Mouse (Mus musculus) liver, adult 2 months (tissue): ENCODE results near the gene Cdkl4. TPM values are rescaled to one million over a fixed set of nuclear protein-coding genes. Genes with fewer than 3 reads are reported as not detected.

ENCODE experiments used
- DNase-seq: peaks from one replicate; pipeline ENCODE4 v3.0.0-alpha.2; 2011; ENCODE audit warnings: low read depth, low spot score; ENCODE audit errors: extremely low read depth
- H3K27ac ChIP-seq: fragments of 200-500 bp; replicated peaks from 2 replicates; pipeline ENCODE4 v1.5.1; 2012; ENCODE audit warnings: low read depth, mild to moderate bottlenecking, control low read depth, inconsistent platforms, low read length; ENCODE audit not compliant: insufficient read depth
- H3K27me3 ChIP-seq: fragments of 200-500 bp; 2 replicates; pipeline ENCODE4 v1.6.1; 2012; ENCODE audit warnings: mild to moderate bottlenecking, moderate library complexity, low read length, inconsistent platforms; ENCODE audit not compliant: control insufficient read depth, insufficient read depth
- H3K36me3 ChIP-seq: fragments of 200-500 bp; 2 replicates; pipeline ENCODE4 v1.6.1; 2012; ENCODE audit warnings: low read length, inconsistent platforms; ENCODE audit not compliant: control insufficient read depth, insufficient read depth
- H3K4me1 ChIP-seq: fragments of 200-500 bp; 2 replicates; pipeline ENCODE4 v1.6.1; 2011; ENCODE audit warnings: low read length; ENCODE audit not compliant: control insufficient read depth, insufficient read depth
- H3K4me3 ChIP-seq: fragments of 200-500 bp; 2 replicates; pipeline ENCODE4 v1.5.1; 2011; ENCODE audit warnings: low read depth, mild to moderate bottlenecking, control low read depth, low read length, moderate library complexity; ENCODE audit not compliant: insufficient read depth
- H3K79me2 ChIP-seq: fragments of 200-500 bp; 2 replicates; pipeline ENCODE4 v1.6.1; 2012; ENCODE audit warnings: inconsistent platforms, mild to moderate bottlenecking, low read length, moderate library complexity; ENCODE audit not compliant: control insufficient read depth, insufficient read depth
- H3K9ac ChIP-seq: fragments of 200-500 bp; 2 replicates; pipeline ENCODE4 v1.6.1; 2012; ENCODE audit warnings: low read depth, mild to moderate bottlenecking, control low read depth, inconsistent platforms, low read length
- CTCF ChIP-seq: fragments of 200-500 bp; IDR thresholded peaks from 2 replicates; pipeline ENCODE4 v1.5.1; 2011; ENCODE audit warnings: low read depth, low read length, control low read depth
- POLR2A ChIP-seq: fragments of 200-500 bp; IDR thresholded peaks from 2 replicates; pipeline ENCODE4 v1.6.1; 2011; ENCODE audit warnings: low read length, control low read depth; ENCODE audit not compliant: insufficient read depth; ENCODE audit errors: extremely low read depth
- WGBS: fragments of 180-500 bp; shearing (Covaris S2); methylation state at CpG from one replicate; pipeline ENCODE4 v1.1.7; 2018; 5-methylcytosine and 5-hydroxymethylcytosine counted together
- polyA plus RNA-seq: library from polyadenylated mRNA; depleted of rRNA; stranded (reverse); fragments of >200 nt; gene quantifications from 2 replicates; pipeline ENCODE4 v1.2.3, GENCODE M21; 2012
- total RNA-seq: library from RNA; depleted of rRNA; stranded (reverse); fragments of >200 nt; gene quantifications from 2 replicates; pipeline ENCODE4 v1.2.3, GENCODE M21; 2014

Cdkl4 gene
- total and polyA plus RNA-seq, 2 experiments, result 0.09 to 0.13 TPM

GRCm38 (mm10) chr17:80493891-80494290 is 83.7 kb downstream of the Cdkl4 start:
- 31% methylated on average over 1 of the region's 1 CpGs for WGBS
- H3K4me1 ChIP-seq, result peaks cover 7% of the 10 kb centered on the region; the same call in 1 of the 2 replicates
- peak overlapping the region; percentile 60; the same call in 1 of the 2 replicates for H3K4me3 ChIP-seq
- peak; percentile 95 for DNase-seq
- H3K27me3 ChIP-seq, result no peaks in the 10 kb centered on the region
- no peak overlapping the region for H3K9ac ChIP-seq
- H3K79me2 ChIP-seq, result no peaks in the 10 kb centered on the region
- no peak overlapping the region for H3K27ac ChIP-seq
- no peak for TF ChIP-seq CTCF
- TF ChIP-seq POLR2A, result no peak
- H3K36me3 ChIP-seq, result no peaks in the 10 kb centered on the region

- Histone ChIP-seq H3K4me3 (no peak overlapping the region), H3K9ac (no peak overlapping the region), H3K27ac (no peak overlapping the region; the same call in 1 of the 2 replicates), H3K36me3 (no peaks in the 10 kb centered on the region), H3K4me1 (peaks cover 7% of the 10 kb centered on the region; the same call in 1 of the 2 replicates), H3K79me2 (no peaks in the 10 kb centered on the region), H3K27me3 (no peaks in the 10 kb centered on the region)
- TF ChIP-seq CTCF (no peak), POLR2A (no peak)
- DNase-seq, result peak; percentile 77
- 21% methylated on average over 4 of the region's 4 CpGs for WGBS
Observed at GRCm38 (mm10) chr17:80492811-80493210, 84.8 kb downstream of the Cdkl4 start.

- Histone ChIP-seq H3K27me3 (no peaks in the 10 kb centered on the region), H3K27ac (no peak overlapping the region; the same call in 1 of the 2 replicates), H3K79me2 (no peaks in the 10 kb centered on the region), H3K4me3 (no peak overlapping the region), H3K36me3 (no peaks in the 10 kb centered on the region), H3K4me1 (peaks cover 7% of the 10 kb centered on the region; the same call in 1 of the 2 replicates), H3K9ac (no peak overlapping the region)
- peak; percentile 50 for DNase-seq
- TF ChIP-seq POLR2A, result no peak
- no peak for TF ChIP-seq CTCF
- WGBS, result 71% methylated on average over 4 of the region's 4 CpGs
Observed at GRCm38 (mm10) chr17:80492274-80492673, 85.3 kb downstream of the Cdkl4 start.

GRCm38 (mm10) chr17:80490166-80490565 is 87.4 kb downstream of the Cdkl4 start:
- H3K36me3 ChIP-seq, result no peaks in the 10 kb centered on the region
- no peak overlapping the region for H3K27ac ChIP-seq
- H3K4me3 ChIP-seq, result no peak overlapping the region
- no peak overlapping the region for H3K9ac ChIP-seq
- no peaks in the 10 kb centered on the region for H3K27me3 ChIP-seq
- TF ChIP-seq POLR2A (no peak), CTCF (no peak)
- WGBS, result 84% methylated on average over 5 of the region's 5 CpGs
- DNase-seq, result no peak
- H3K4me1 ChIP-seq, result peaks cover 7% of the 10 kb centered on the region; the same call in 1 of the 2 replicates
- no peaks in the 10 kb centered on the region for H3K79me2 ChIP-seq

- no peaks in the 10 kb centered on the region for H3K27me3 ChIP-seq
- H3K36me3 ChIP-seq, result no peaks in the 10 kb centered on the region
- H3K27ac ChIP-seq, result no peak overlapping the region
- TF ChIP-seq CTCF (no peak), POLR2A (no peak)
- no peak overlapping the region for H3K9ac ChIP-seq
- no peaks in the 10 kb centered on the region for H3K79me2 ChIP-seq
- no peak for DNase-seq
- H3K4me1 ChIP-seq, result peaks cover 7% of the 10 kb centered on the region; the same call in 1 of the 2 replicates
- H3K4me3 ChIP-seq, result no peak overlapping the region
- 85% methylated on average over 3 of the region's 3 CpGs for WGBS
Observed at GRCm38 (mm10) chr17:80488918-80489317, 88.7 kb downstream of the Cdkl4 start.

- 94% methylated on average over 5 of the region's 5 CpGs for WGBS
- Histone ChIP-seq H3K79me2 (no peaks in the 10 kb centered on the region), H3K4me1 (peaks cover 11% of the 10 kb centered on the region; the same call in 1 of the 2 replicates), H3K9ac (no peak overlapping the region), H3K4me3 (no peak overlapping the region), H3K27me3 (no peaks in the 10 kb centered on the region), H3K27ac (no peak overlapping the region), H3K36me3 (no peaks in the 10 kb centered on the region)
- no peak for DNase-seq
- TF ChIP-seq POLR2A (no peak), CTCF (no peak)
Observed at GRCm38 (mm10) chr17:80485160-80485559, 92.5 kb downstream of the Cdkl4 start.
